Mouse (Mus musculus): Measurements from ENCODE around the gene Cldn19.

DNA sequence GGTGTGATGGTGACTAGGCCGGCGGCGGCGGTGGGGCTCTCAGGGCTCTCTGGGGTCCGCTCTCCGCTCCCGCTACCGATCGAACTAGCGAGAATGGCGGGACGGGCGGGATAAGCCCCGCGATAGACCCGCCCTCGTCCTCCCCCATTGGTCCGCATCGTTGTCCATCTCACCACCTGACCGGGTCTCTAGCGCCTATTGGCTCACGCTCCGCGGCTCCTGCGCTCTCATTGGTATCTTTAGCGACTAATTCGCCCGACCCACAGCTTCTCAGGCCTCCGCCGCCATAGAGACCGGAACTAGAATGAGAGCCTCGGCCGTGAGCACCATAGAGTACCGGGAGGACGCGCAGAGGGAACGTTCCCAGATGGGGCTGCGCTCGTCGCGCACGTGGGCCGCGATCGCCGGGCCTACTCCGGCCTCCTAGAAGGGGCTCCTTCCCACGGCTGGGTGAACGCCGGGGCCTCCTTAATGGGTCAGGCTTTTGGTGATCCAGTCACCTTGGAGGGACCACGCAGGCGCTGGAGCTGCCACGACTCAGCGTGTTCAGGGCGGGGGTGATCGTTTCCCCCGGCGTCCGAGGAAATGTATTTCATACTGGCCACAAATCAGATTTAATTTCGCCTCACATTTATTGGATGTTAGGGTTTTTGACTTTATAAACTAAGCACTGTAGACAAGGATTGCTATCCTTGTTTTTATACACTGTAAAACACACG, 39.4 kb downstream of the Cldn19 start, which contains the start of gene Ybx1:
- TF ChIP-seq CTCF (IDR thresholded peaks at IDR 0.05; ENCODE audit: borderline replicate concordance, insufficient read depth, low read depth, low read length) (no peak), POLR2A (IDR thresholded peaks at IDR 0.05; ENCODE audit: borderline replicate concordance, insufficient read depth, low read length) (peak; percentile 75)

All from cerebellum, adult 2 months (tissue).